Mouse (Mus musculus) testis, postnatal 14 days (tissue): ENCODE data around the gene Izumo2.

Experiments
- DNase-seq: peaks from one replicate; pipeline ENCODE4 v3.0.0; 2021; ENCODE audit warnings: low spot score

The Izumo2 gene

DNA sequence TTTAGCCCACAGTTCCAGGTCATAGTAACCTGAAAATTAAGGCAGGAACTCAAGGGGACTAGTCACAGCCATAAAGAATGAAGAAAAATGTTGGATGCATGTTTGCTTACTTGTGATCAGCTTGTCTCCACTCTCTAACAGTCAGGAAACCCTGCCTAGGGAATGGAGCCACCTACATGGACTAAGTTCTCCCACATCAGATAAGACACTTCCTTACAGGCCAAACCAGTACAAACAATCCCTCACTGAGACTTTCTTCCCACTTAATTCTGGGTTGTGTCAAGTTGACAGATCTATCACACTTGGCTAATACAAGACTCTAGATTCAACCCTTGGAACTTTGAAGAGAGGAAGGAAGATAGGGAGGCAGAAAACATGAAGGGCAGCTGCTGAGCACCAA, 51.8 kb downstream of the Izumo2 start:
- no peak for DNase-seq

DNA sequence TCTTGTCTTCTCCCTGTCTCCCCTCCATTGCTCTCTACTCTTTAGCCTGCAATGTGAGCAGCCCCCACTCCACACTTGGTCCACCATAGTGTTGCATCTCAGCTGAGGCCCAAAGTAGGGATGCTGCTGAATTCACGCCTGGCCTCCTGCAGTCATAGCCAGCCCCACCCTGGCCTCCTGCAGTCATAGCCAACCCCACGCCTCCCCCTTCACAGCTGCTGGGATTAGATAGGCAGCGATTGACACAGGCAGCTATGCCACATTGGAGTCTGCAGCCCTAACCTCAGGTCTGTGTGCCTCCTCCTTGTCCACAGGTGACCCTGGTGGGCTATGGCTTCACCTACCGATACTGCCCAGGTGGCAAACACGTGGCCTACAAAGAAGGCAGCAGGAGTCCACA, 59.6 kb downstream of the Izumo2 start:
- DNase-seq = no peak
